Mouse (Mus musculus) stomach, postnatal 0 days (tissue): ENCODE results near the gene Asb17. TPM values are rescaled to one million over a fixed set of nuclear protein-coding genes. Genes with fewer than 3 reads are reported as not detected.

Experiments
- ATAC-seq: fragments of 200-750 bp; cut with Nextera tagmentation; 2 replicates; pipeline ENCODE4 v1.8.0; 2017; ENCODE audit not compliant: low FRiP score, low TSS enrichment
- DNase-seq: peaks from one replicate; pipeline ENCODE4 v3.0.0-alpha.2; 2016; ENCODE audit warnings: low spot score
- H3K27ac ChIP-seq: fragments of 300-500 bp; sonication (generic); replicated peaks from 2 replicates; pipeline ENCODE4 v1.5.1; 2014; ENCODE audit warnings: mild to moderate bottlenecking, control low read depth
- H3K27me3 ChIP-seq: fragments of 300-500 bp; sonication (generic); 2 replicates; pipeline ENCODE4 v1.6.1; 2014; ENCODE audit warnings: low read length; ENCODE audit not compliant: control insufficient read depth, insufficient read depth
- H3K36me3 ChIP-seq: fragments of 300-500 bp; sonication (generic); 2 replicates; pipeline ENCODE4 v1.6.1; 2014; ENCODE audit warnings: low read length, mixed read lengths; ENCODE audit not compliant: control insufficient read depth, insufficient read depth
- H3K4me1 ChIP-seq: fragments of 300-500 bp; sonication (generic); replicated peaks from 2 replicates; pipeline ENCODE4 v1.6.1; 2014; ENCODE audit warnings: antibody characterized with exemption; ENCODE audit not compliant: control insufficient read depth, insufficient read depth
- H3K4me2 ChIP-seq: fragments of 300-500 bp; sonication (generic); replicated peaks from 2 replicates; pipeline ENCODE4 v1.6.1; 2014; ENCODE audit warnings: low read depth, mild to moderate bottlenecking, control low read depth, moderate library complexity
- H3K4me3 ChIP-seq: fragments of 300-500 bp; sonication (generic); 2 replicates; pipeline ENCODE4 v1.5.1; 2014; ENCODE audit warnings: low read depth, low read length, control low read depth
- H3K9ac ChIP-seq: fragments of 300-500 bp; sonication (generic); 2 replicates; pipeline ENCODE4 v1.6.1; 2014; ENCODE audit warnings: mild to moderate bottlenecking, low read length, control low read depth, mixed read lengths
- H3K9me3 ChIP-seq: fragments of 300-500 bp; sonication (generic); 2 replicates; pipeline ENCODE4 v1.6.1; 2016; ENCODE audit warnings: low read length; ENCODE audit not compliant: control insufficient read depth
- CTCF ChIP-seq: IDR thresholded peaks from 2 replicates; pipeline ENCODE4 v1.5.1; 2016; ENCODE audit warnings: antibody characterized with exemption, low read depth, mild to moderate bottlenecking, moderate library complexity
- EP300 ChIP-seq: optimal IDR thresholded peaks from 2 replicates; pipeline ENCODE3; 2016; ENCODE audit warnings: antibody characterized with exemption
- WGBS: fragments of 180-500 bp; shearing (Covaris S2); extraction: QIAGEN DNeasy Blood & Tissue Kit; methylation state at CpG from one replicate; pipeline ENCODE4 v1.1.7; 2014; 5-methylcytosine and 5-hydroxymethylcytosine counted together
- polyA plus RNA-seq: library from polyadenylated mRNA; unstranded; fragments of >200 nt; fragmentation: Nextera tagmentation; extraction: Ambion mirVana; gene quantifications from 2 replicates; pipeline ENCODE4 v1.2.1, GENCODE M21; 2015

Asb17 gene
- polyA plus RNA-seq, 1 experiment from 2014 or later = 0.12 TPM

DNA sequence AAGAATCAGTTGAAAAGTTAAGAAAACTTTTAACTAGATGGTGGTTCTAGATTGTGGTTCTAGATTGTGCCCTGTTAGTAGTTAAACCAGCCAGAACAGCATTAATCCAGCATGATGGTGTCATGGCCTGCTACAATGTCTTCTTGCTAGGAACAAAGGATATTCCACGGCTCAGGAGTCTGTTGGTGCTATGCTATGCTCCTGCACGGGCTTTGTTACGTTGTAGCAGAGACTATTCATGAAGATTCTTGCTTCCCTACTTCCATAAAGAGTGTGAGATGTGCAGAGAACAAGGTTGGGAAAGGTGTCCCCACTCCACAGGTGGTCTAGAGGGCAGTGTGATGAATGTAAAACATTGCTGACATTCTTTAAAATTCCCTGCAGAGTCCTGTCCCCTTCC lies 7.7 kb upstream of the Asb17 start:
- H3K9ac ChIP-seq = no peak overlapping the region
- 81% methylated on average over 3 of the region's 3 CpGs for WGBS
- no peaks in the 10 kb centered on the region for H3K9me3 ChIP-seq
- no peak overlapping the region for H3K4me2 ChIP-seq
- TF ChIP-seq EP300 = no peak
- TF ChIP-seq CTCF = no peak
- no peaks in the 10 kb centered on the region for H3K27me3 ChIP-seq
- H3K4me3 ChIP-seq = no peak overlapping the region
- no peaks in the 10 kb centered on the region for H3K36me3 ChIP-seq
- H3K4me1 ChIP-seq = no peaks in the 10 kb centered on the region
- DNase-seq (peak; percentile 5), ATAC-seq (no peak)
- no peak overlapping the region for H3K27ac ChIP-seq

DNA sequence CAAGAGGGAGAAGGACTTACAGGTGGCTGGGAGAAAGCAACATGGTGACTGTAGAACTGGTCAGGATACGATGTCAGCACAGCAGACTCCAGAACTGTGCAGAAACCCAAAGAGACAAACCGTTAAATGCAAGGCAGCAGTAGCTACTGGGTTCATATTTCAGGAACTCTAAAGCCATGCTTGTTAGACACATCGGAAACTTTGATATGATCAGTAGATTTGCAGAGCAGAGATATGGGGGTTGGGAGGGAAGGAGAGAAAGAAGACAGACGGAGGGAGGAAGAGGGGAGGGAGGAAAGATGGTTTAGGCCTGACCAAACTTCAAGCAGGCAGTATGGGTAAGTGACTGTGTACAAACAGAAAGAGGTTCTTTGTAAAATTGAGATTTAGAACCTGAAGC lies 6.4 kb upstream of the Asb17 start:
- Histone ChIP-seq H3K36me3 (no peaks in the 10 kb centered on the region), H3K4me3 (no peak overlapping the region), H3K27ac (no peak overlapping the region), H3K9ac (no peak overlapping the region), H3K27me3 (no peaks in the 10 kb centered on the region), H3K4me1 (no peaks in the 10 kb centered on the region), H3K4me2 (no peak overlapping the region), H3K9me3 (no peaks in the 10 kb centered on the region)
- ATAC-seq (no peak), DNase-seq (no peak)
- 36% methylated on average over 4 of the region's 4 CpGs for WGBS
- TF ChIP-seq CTCF (no peak), EP300 (no peak)

DNA sequence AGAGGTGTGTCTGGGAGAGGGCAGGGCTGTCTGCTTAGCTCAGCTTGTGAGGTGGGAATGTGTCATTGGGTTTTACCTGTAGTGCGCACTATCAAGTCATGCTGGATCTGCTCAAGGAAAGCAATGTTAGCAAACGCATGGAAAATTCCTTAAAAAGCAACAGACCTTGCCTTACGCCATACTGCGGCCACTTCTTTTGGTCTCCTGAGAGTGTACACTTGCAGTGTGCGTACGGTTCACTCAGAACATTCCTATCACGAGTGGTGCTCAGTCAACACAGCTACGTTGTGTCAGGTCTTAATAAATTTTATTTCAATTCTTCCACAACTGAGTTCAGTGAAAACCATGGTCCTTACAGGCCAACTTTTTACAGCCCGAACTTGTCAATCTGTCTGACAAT lies 748 bp downstream of the Asb17 start:
- ATAC-seq (no peak), DNase-seq (no peak)
- Histone ChIP-seq H3K4me2 (no peak overlapping the region), H3K4me1 (no peaks in the 10 kb centered on the region), H3K4me3 (no peak overlapping the region), H3K27me3 (no peaks in the 10 kb centered on the region), H3K27ac (no peak overlapping the region), H3K36me3 (no peaks in the 10 kb centered on the region), H3K9ac (no peak overlapping the region), H3K9me3 (no peaks in the 10 kb centered on the region)
- 82% methylated on average over 9 of the region's 9 CpGs for WGBS
- no peak for TF ChIP-seq EP300

DNA sequence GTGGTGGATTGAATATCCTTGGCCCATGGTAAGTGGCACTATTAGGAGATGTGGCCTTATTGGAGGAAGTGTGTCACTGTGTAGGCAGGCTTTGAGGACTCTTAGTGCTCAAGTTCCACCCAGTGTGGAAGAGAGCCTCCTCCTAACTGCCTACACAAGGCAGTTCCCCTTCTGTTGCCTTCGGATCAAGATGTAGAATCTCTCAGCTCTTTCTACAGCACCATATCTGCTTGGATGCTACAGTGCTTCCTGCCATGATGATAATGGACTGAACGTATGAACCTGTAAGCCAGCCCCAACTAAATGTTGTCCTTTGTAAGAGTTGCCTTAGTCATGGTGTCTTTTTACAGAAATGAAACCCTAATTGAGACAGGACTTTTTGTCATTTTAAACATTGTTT lies 1.5 kb downstream of the Asb17 start:
- H3K4me1 ChIP-seq = no peaks in the 10 kb centered on the region
- DNase-seq (no peak), ATAC-seq (no peak)
- WGBS = 94% methylated on average over 2 of the region's 2 CpGs
- H3K4me2 ChIP-seq = no peak overlapping the region
- no peaks in the 10 kb centered on the region for H3K9me3 ChIP-seq
- no peak overlapping the region for H3K27ac ChIP-seq
- TF ChIP-seq CTCF = no peak
- no peak for TF ChIP-seq EP300
- no peaks in the 10 kb centered on the region for H3K36me3 ChIP-seq
- no peaks in the 10 kb centered on the region for H3K27me3 ChIP-seq
- no peak overlapping the region for H3K9ac ChIP-seq
- no peak overlapping the region for H3K4me3 ChIP-seq

DNA sequence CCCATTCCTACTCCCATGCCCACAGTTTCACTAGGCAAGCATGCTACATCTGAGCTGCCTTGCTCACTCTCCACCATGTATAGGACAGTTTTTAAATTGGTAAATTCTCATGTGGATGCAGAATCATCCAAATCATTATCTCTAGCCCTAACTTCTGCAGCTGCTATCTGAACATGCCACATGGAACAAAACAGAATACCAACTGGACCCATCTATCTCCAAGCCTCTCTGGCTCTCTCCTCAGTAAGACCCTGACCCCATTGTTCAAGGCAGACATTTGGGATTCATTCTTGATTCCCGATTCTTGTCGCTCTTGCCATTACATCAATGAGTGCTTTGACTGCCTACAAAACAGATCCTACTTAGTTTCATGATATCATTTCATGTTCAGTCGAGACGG lies 2.1 kb downstream of the Asb17 start:
- no peak overlapping the region for H3K4me2 ChIP-seq
- no peak for ATAC-seq
- no peaks in the 10 kb centered on the region for H3K36me3 ChIP-seq
- H3K9me3 ChIP-seq = no peaks in the 10 kb centered on the region
- WGBS = 86% methylated on average over 4 of the region's 4 CpGs
- no peak overlapping the region for H3K4me3 ChIP-seq
- no peak overlapping the region for H3K9ac ChIP-seq
- no peak overlapping the region for H3K27ac ChIP-seq
- DNase-seq = no peak
- no peaks in the 10 kb centered on the region for H3K27me3 ChIP-seq
- no peaks in the 10 kb centered on the region for H3K4me1 ChIP-seq
- TF ChIP-seq CTCF = no peak
- no peak for TF ChIP-seq EP300

DNA sequence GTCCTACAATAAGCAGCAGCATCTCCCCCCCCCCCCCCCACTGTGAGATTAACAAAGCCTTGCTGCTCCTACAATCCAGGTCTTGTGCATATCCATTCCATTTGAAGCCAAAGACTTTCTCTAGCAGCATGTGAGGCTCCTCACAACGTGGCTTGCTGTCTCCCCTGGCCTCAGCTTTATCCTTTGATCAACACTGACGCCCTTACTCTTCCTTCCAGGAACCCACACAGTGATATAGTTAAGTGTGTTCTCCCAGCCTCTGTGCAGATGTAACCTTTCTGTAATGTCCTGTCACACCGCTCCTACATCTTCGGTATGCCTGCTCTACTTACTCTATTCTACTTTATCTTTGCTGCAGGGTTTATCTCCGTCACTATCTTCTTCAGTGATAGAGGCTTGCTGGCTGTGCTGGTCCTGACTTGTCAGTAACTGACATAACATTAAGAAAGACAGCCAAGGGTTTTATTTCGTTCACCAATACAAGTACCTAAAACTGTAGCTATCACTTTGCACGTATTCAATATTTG lies 3.3 kb downstream of the Asb17 start:
- ATAC-seq (no peak), DNase-seq (no peak)
- no peaks in the 10 kb centered on the region for H3K27me3 ChIP-seq
- no peaks in the 10 kb centered on the region for H3K36me3 ChIP-seq
- H3K4me2 ChIP-seq = no peak overlapping the region
- H3K9me3 ChIP-seq = no peaks in the 10 kb centered on the region
- H3K4me3 ChIP-seq = no peak overlapping the region
- H3K9ac ChIP-seq = no peak overlapping the region
- TF ChIP-seq EP300 = no peak
- no peaks in the 10 kb centered on the region for H3K4me1 ChIP-seq
- no peak overlapping the region for H3K27ac ChIP-seq
- 72% methylated on average over 7 of the region's 7 CpGs for WGBS
